Mouse (Mus musculus) liver, embryonic 16.5 days (tissue): ENCODE measurements around the gene Eif4g3. TPM values are rescaled to one million over a fixed set of nuclear protein-coding genes. Genes with fewer than 3 reads are reported as not detected.
A peak's percentile ranks its signal among the peaks of the same experiment; 100 is the strongest.

Experiments
- ATAC-seq: fragments of 200-750 bp; cut with Nextera tagmentation; 2 replicates; pipeline ENCODE4 v1.8.0; 2017; ENCODE audit warnings: low read depth, mild to moderate bottlenecking, moderate number of reproducible peaks, moderate library complexity
- H3K27ac ChIP-seq: fragments of 300-500 bp; sonication (generic); 2 replicates; pipeline ENCODE4 v1.5.1; 2014; ENCODE audit warnings: mild to moderate bottlenecking, low read length
- H3K27me3 ChIP-seq: fragments of 300-500 bp; sonication (generic); 2 replicates; pipeline ENCODE4 v1.6.1; 2014; ENCODE audit warnings: low read depth, low read length, mixed read lengths; ENCODE audit not compliant: control insufficient read depth, insufficient read depth
- H3K36me3 ChIP-seq: fragments of 300-500 bp; sonication (generic); 2 replicates; pipeline ENCODE4 v1.6.1; 2014; ENCODE audit warnings: mild to moderate bottlenecking; ENCODE audit not compliant: control insufficient read depth, insufficient read depth
- H3K4me1 ChIP-seq: fragments of 300-500 bp; sonication (generic); 2 replicates; pipeline ENCODE4 v1.6.1; 2014; ENCODE audit warnings: low read depth, low read length, mixed read lengths; ENCODE audit not compliant: control insufficient read depth
- H3K4me2 ChIP-seq: fragments of 300-500 bp; sonication (generic); 2 replicates; pipeline ENCODE4 v1.6.1; 2014; ENCODE audit warnings: low read depth, low read length, mixed read lengths
- H3K4me3 ChIP-seq: fragments of 300-500 bp; sonication (generic); 2 replicates; pipeline ENCODE4 v1.5.1; 2014; ENCODE audit warnings: low read depth, mild to moderate bottlenecking, low read length
- H3K9ac ChIP-seq: fragments of 300-500 bp; sonication (generic); 2 replicates; pipeline ENCODE4 v1.6.1; 2014; ENCODE audit warnings: low read depth, low read length
- H3K9me3 ChIP-seq: fragments of 300-500 bp; sonication (generic); replicated peaks from 2 replicates; pipeline ENCODE4 v1.6.1; 2016; ENCODE audit warnings: low read length; ENCODE audit not compliant: control insufficient read depth
- WGBS: fragments of 180-500 bp; shearing (Covaris S2); extraction: QIAGEN DNeasy Blood & Tissue Kit; methylation state at CpG from one replicate; pipeline ENCODE4 v1.1.7; 2014; ENCODE audit not compliant: insufficient replicate concordance; 5-methylcytosine and 5-hydroxymethylcytosine counted together
- polyA plus RNA-seq: library from polyadenylated mRNA; unstranded; fragments of >200 nt; fragmentation: Nextera tagmentation; extraction: Ambion mirVana; gene quantifications from 2 replicates; pipeline ENCODE4 v1.2.1, GENCODE M21; 2015

The Eif4g3 gene
- polyA plus RNA-seq, 1 experiment from 2014 or later, result 6.4 TPM

- ATAC-seq, result no peak
- Histone ChIP-seq H3K9me3 (no peaks in the 10 kb centered on the region), H3K9ac (no peak overlapping the region), H3K27ac (no peak overlapping the region), H3K4me3 (no peak overlapping the region), H3K4me2 (no peak overlapping the region), H3K27me3 (no peaks in the 10 kb centered on the region), H3K36me3 (peaks cover 22% of the 10 kb centered on the region), H3K4me1 (no peaks in the 10 kb centered on the region; the same call in 1 of the 2 replicates)
- WGBS, result 74% methylated on average over 3 of the region's 3 CpGs
Measured at GRCm38 (mm10) chr4:138200769-138201168, 207.9 kb downstream of the Eif4g3 start.

- Histone ChIP-seq H3K9me3 (no peaks in the 10 kb centered on the region), H3K4me1 (no peaks in the 10 kb centered on the region; the same call in 1 of the 2 replicates), H3K27me3 (no peaks in the 10 kb centered on the region), H3K36me3 (peaks cover 25% of the 10 kb centered on the region), H3K27ac (no peak overlapping the region), H3K9ac (no peak overlapping the region), H3K4me2 (no peak overlapping the region), H3K4me3 (no peak overlapping the region)
- ATAC-seq, result no peak
- WGBS, result 73% methylated on average over 9 of the region's 9 CpGs
Measured at GRCm38 (mm10) chr4:138201696-138202095, 208.9 kb downstream of the Eif4g3 start.

GRCm38 (mm10) chr4:138210116-138210515, 217.3 kb downstream of the Eif4g3 start:
- no peak overlapping the region for H3K4me2 ChIP-seq
- H3K27me3 ChIP-seq, result no peaks in the 10 kb centered on the region
- ATAC-seq, result no peak
- no peaks in the 10 kb centered on the region for H3K9me3 ChIP-seq
- H3K4me1 ChIP-seq, result no peaks in the 10 kb centered on the region
- H3K27ac ChIP-seq, result no peak overlapping the region
- no peak overlapping the region for H3K4me3 ChIP-seq
- no peak overlapping the region for H3K9ac ChIP-seq
- WGBS, result 72% methylated on average over 5 of the region's 5 CpGs
- peaks cover 6% of the 10 kb centered on the region for H3K36me3 ChIP-seq

DNA sequence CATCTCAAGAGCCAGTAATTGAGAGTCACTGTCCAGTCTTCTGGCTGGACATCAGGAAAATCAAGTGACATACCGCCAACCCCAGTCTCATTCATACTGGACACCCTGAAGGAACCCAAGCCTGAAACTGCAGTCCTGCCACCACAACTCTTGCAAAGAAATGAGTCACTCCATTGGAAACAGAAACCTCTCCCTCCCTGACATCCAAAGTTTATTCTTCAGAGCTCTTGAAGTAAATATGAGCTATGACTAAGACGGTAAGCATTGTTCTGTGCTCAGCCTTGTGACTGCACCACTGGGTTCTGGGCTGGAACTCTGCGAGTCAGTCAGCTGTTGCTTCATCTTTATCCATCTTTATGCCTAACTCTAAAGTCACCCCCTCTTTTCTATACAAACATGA, 221.0 kb downstream of the Eif4g3 start:
- H3K27ac ChIP-seq, result no peak overlapping the region
- ATAC-seq, result no peak
- no peak overlapping the region for H3K9ac ChIP-seq
- no peaks in the 10 kb centered on the region for H3K36me3 ChIP-seq
- H3K9me3 ChIP-seq, result no peaks in the 10 kb centered on the region
- H3K4me1 ChIP-seq, result peaks cover 18% of the 10 kb centered on the region
- no peak overlapping the region for H3K4me3 ChIP-seq
- WGBS, result 69% methylated on average over 3 of the region's 3 CpGs
- H3K4me2 ChIP-seq, result no peak overlapping the region
- H3K27me3 ChIP-seq, result no peaks in the 10 kb centered on the region

DNA sequence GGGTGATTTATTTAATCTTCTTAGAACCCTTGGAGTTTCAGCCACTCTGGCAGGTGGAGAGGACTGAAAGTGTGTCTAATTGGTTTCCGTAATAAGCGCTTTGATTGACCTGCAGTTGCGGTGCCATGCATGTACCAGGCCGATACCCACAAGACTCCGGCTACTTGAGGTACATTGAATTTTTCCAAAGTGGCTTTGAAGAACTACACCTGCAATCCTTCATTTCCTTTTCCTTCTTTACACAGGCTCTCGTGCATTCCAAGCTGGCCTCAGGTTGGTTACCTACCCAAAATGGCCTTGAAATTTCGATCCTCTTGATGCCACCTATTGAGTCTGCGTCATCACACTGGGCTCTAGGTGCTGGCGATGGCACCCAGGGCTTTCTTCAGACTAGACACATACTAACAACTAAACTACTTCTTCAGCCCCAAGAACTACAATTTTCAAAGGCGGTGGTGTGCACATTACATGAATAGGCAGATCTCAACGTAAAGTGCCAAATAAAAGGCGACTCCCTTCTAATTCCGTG, 222.9 kb downstream of the Eif4g3 start:
- Histone ChIP-seq H3K4me3 (peak overlapping the region; percentile 99), H3K36me3 (no peaks in the 10 kb centered on the region), H3K9me3 (no peaks in the 10 kb centered on the region), H3K27ac (peak overlapping the region; percentile 97), H3K4me1 (peaks cover 35% of the 10 kb centered on the region), H3K27me3 (no peaks in the 10 kb centered on the region), H3K9ac (peak overlapping the region; percentile 99), H3K4me2 (peak overlapping the region; percentile 91)
- no peak for ATAC-seq
- WGBS, result 49% methylated on average over 13 of the region's 13 CpGs

DNA sequence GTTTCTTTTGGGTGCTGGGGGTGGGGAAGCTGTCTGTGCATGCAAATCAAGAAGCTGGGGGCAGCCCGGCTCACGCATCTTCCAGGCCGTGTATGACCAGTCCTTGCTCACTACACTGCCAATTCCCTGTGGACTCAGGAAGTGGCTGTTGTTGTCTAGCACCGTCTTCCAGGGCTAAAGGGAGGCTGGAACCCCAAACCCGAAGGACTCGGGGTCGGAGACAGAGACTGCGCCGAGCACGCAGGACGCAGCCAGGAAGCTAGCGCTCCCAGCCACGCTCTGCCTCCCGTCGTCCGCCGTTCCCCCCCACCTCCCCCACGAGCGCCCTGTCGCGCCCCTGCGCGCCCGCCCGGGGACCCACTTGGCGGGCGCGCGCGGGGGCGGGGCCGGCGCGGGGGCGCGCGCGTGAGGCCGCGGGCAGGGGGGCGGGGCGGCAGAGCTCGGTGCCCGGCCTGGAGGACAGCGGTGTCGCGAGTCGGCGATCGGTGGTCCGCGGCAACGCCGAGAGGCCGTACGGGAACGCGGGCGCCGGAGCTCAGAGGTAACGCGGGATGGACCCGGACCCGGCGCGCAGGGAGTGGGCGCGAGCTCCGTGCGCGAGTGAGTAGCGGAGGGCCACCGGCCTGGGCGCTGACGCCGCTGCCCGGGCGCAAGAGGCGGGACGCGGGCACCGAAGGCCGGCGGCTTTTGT, 223.5 kb downstream of the Eif4g3 start, which contains the start of gene Hp1bp3:
Hp1bp3 (plus strand) TSS at position 97 of the 691 bp plus-strand sequence.
- peak within 1 kb of the TSS; percentile 98 for H3K27ac ChIP-seq
- H3K4me3 ChIP-seq, result peak within 1 kb of the TSS; percentile 99
- under 1% methylated on average over 67 of the region's 84 CpGs for WGBS
- H3K4me1 ChIP-seq, result peaks cover 39% of the 10 kb centered on the region
- H3K4me2 ChIP-seq, result peak within 1 kb of the TSS; percentile 91
- H3K36me3 ChIP-seq, result no peaks in the 10 kb centered on the region
- peak within 1 kb of the TSS; percentile 99 for H3K9ac ChIP-seq
- H3K9me3 ChIP-seq, result no peaks in the 10 kb centered on the region
- no peaks in the 10 kb centered on the region for H3K27me3 ChIP-seq
- ATAC-seq, result peak; percentile 59

- Histone ChIP-seq H3K9me3 (no peaks in the 10 kb centered on the region), H3K27ac (peak overlapping the region; percentile 98), H3K4me2 (peak overlapping the region; percentile 91), H3K4me3 (peak overlapping the region; percentile 99), H3K4me1 (peaks cover 42% of the 10 kb centered on the region), H3K9ac (peak overlapping the region; percentile 99), H3K36me3 (peaks cover 4% of the 10 kb centered on the region; the same call in 1 of the 2 replicates), H3K27me3 (no peaks in the 10 kb centered on the region)
- under 1% methylated on average over 53 of the region's 68 CpGs for WGBS
- ATAC-seq, result peak; percentile 96
Measured at GRCm38 (mm10) chr4:138216891-138217392, 224.1 kb downstream of the Eif4g3 start.

- 0% methylated on average over 36 of the region's 36 CpGs for WGBS
- Histone ChIP-seq H3K4me2 (peak overlapping the region; percentile 91), H3K9me3 (no peaks in the 10 kb centered on the region), H3K9ac (peak overlapping the region; percentile 99), H3K36me3 (peaks cover 9% of the 10 kb centered on the region), H3K4me1 (peaks cover 42% of the 10 kb centered on the region), H3K27me3 (no peaks in the 10 kb centered on the region), H3K4me3 (peak overlapping the region; percentile 99), H3K27ac (peak overlapping the region; percentile 98)
- peak; percentile 10 for ATAC-seq
Measured at GRCm38 (mm10) chr4:138217441-138217840, 224.6 kb downstream of the Eif4g3 start.
